In genomic region chr5:140391435-140391834, GRCm38 (mm10) we compare ENCODE assay signal across 26 mouse cellular contexts. TPM values are rescaled to one million over a fixed set of nuclear protein-coding genes. Genes with fewer than 3 reads are reported as not detected.
"Had no signal": no experiment of that assay in that cellular context is flagged by ENCODE, and none has a peak within 500 bp of the region (broad histone marks: within the 10 kb centered on the region; RNA-seq: fewer than 3 reads in every experiment).

No protein-coding gene starts in this region.

- H3K4me3 ChIP-seq: midbrain, embryonic 10.5 days; midbrain, embryonic 12.5 days; myocyte; neural tube, embryonic 13.5 days; neural tube, embryonic 15.5 days had no signal

- H3K27ac ChIP-seq: midbrain, embryonic 10.5 days; midbrain, embryonic 12.5 days; neural tube, embryonic 13.5 days; neural tube, embryonic 15.5 days had no signal

- DNase-seq: lung, adult 18-20 months; lung, embryonic 14.5 days; lung, postnatal 10 days; midbrain, embryonic 14.5 days; retina, postnatal 1 day; right cerebral cortex, adult 18-20 months; right cerebral cortex, postnatal 25 days; right cerebral cortex, postnatal 4 days; spleen, adult 18-20 months; thymus, adult 18-20 months; thymus, postnatal 14 days; thymus, postnatal 36 days had no signal

RNA-seq across cellular contexts. Expression of gene Gm4869, which starts 54.0 kb away (rescaled TPM):
- total RNA-seq: megakaryocyte, adult 5-6 weeks; megakaryocyte-erythroid progenitor cell, adult 5-6 weeks had no signal
- polyA plus RNA-seq: lung, embryonic 14.5 days; lung, embryonic 16.5 days; midbrain, embryonic 10.5 days; midbrain, embryonic 12.5 days; midbrain, embryonic 14.5 days; midbrain, embryonic 16.5 days; neural tube, embryonic 11.5 days; neural tube, embryonic 13.5 days; neural tube, embryonic 15.5 days; small intestine, adult 2 months; stomach, embryonic 14.5 days; stomach, embryonic 16.5 days; thymus, postnatal 0 days had no signal
